In genomic region chr9:21992227-21992626, GRCm38 (mm10) we compare ENCODE assay signal across 27 mouse cellular contexts. TPM values are rescaled to one million over a fixed set of nuclear protein-coding genes. Genes with fewer than 3 reads are reported as not detected.
"Had no signal": no experiment of that assay in that cellular context is flagged by ENCODE, and none has a peak within 500 bp of the region (broad histone marks: within the 10 kb centered on the region; RNA-seq: fewer than 3 reads in every experiment).

No protein-coding gene starts in this region.

- H3K9me3 ChIP-seq: heart, embryonic 13.5 days; heart, embryonic 15.5 days; hindbrain, embryonic 13.5 days; hindbrain, embryonic 15.5 days; limb, embryonic 13.5 days; limb, embryonic 15.5 days; liver, embryonic 13.5 days; liver, embryonic 15.5 days had no signal

- DNase-seq: forebrain, postnatal 0 days; gastrocnemius, postnatal 14 days; gastrocnemius, postnatal 36 days; heart, adult 11 months; heart, adult 2 months; heart, postnatal 14 days; heart, postnatal 36 days; kidney, postnatal 14 days; layer of hippocampus, adult 9-11 months; layer of hippocampus, postnatal 36 days; left cerebral cortex, postnatal 4 days; liver, embryonic 13.5 days; lung, adult 18-20 months had no signal

- ATAC-seq: forebrain, postnatal 0 days; hindbrain, postnatal 0 days; intestine, embryonic 16.5 days had no signal

- H3K4me2 ChIP-seq: heart, embryonic 11.5 days; heart, embryonic 13.5 days; heart, embryonic 15.5 days; hindbrain, embryonic 13.5 days; hindbrain, embryonic 15.5 days; limb, embryonic 13.5 days; limb, embryonic 15.5 days; liver, embryonic 13.5 days; liver, embryonic 15.5 days had no signal

- H3K27ac ChIP-seq: heart, adult 2 months; heart, embryonic 13.5 days; heart, embryonic 15.5 days; hindbrain, embryonic 13.5 days; hindbrain, embryonic 15.5 days; hindbrain, postnatal 0 days; kidney, postnatal 0 days; limb, embryonic 13.5 days; limb, embryonic 15.5 days; liver, embryonic 13.5 days; liver, embryonic 15.5 days had no signal

- H3K36me3 ChIP-seq: heart, embryonic 13.5 days; heart, embryonic 15.5 days; hindbrain, embryonic 13.5 days; hindbrain, embryonic 15.5 days; limb, embryonic 13.5 days; limb, embryonic 15.5 days; liver, embryonic 13.5 days; liver, embryonic 15.5 days had no signal

- H3K9ac ChIP-seq: forebrain, postnatal 0 days; heart, embryonic 13.5 days; heart, embryonic 15.5 days; hindbrain, embryonic 13.5 days; hindbrain, embryonic 15.5 days; limb, embryonic 13.5 days; limb, embryonic 15.5 days; liver, embryonic 13.5 days; liver, embryonic 15.5 days had no signal

- H3K4me3 ChIP-seq: heart, adult 2 months; heart, embryonic 13.5 days; heart, embryonic 15.5 days; hindbrain, embryonic 13.5 days; hindbrain, embryonic 15.5 days; limb, embryonic 13.5 days; limb, embryonic 15.5 days; liver, embryonic 13.5 days; liver, embryonic 15.5 days had no signal

RNA-seq across cellular contexts. Expression of gene Rgl3, which starts 3.0 kb away (rescaled TPM):
- total RNA-seq: hematopoietic stem cell, adult 5-6 weeks had no signal

RNA-seq across cellular contexts. Expression of gene Ccdc151, which starts 10.2 kb away (rescaled TPM):
- total RNA-seq: gastrocnemius, adult 18-20 months; gastrocnemius, adult 8-10 months; gastrocnemius, postnatal 14 days; heart, postnatal 36 days; hematopoietic stem cell, adult 5-6 weeks had no signal
- polyA plus RNA-seq: heart, embryonic 11.5 days; liver, embryonic 13.5 days; liver, embryonic 15.5 days had no signal
